Mouse (Mus musculus) neutrophil, adult 5-6 weeks (primary cell): ENCODE data around the gene Flot1. TPM values are rescaled to one million over a fixed set of nuclear protein-coding genes. Genes with fewer than 3 reads are reported as not detected.

Source experiments
- ATAC-seq: fragments of 151-379, 151-347 bp; 2 replicates; pipeline ENCODE4 v1.8.0; 2017; ENCODE audit warnings: mild to moderate bottlenecking, moderate TSS enrichment; ENCODE audit not compliant: insufficient number of reproducible peaks, poor library complexity, low FRiP score, severe bottlenecking; ENCODE audit errors: extremely low read depth
- total RNA-seq: library from RNA; stranded (forward); fragments of 200-1000 nt; gene quantifications from 2 replicates; pipeline ENCODE4 v1.2.3, GENCODE M21; 2017

Gene Flot1
- total RNA-seq, 1 experiment from 2014 or later = 172 TPM

DNA sequence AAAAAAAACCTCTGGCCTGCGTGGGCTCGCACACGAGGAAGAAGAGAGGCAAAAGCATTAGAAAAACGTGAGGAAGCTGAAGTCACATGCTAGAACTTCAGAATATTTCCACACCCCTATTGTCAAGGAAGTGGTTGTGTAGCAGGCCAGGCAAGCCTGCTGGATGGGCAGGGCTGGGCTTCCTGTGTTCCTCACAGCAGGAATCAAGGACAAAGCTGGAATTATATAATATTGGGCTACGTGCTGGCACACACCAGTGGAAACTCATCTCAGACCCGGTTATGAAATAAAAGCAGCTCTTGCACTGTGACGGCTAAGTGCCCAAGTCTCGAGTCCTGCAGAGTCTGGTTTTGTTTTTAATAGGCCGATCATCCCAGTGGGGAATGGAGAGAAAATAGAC, 15.0 kb upstream of the Flot1 start:
- no peak for ATAC-seq

DNA sequence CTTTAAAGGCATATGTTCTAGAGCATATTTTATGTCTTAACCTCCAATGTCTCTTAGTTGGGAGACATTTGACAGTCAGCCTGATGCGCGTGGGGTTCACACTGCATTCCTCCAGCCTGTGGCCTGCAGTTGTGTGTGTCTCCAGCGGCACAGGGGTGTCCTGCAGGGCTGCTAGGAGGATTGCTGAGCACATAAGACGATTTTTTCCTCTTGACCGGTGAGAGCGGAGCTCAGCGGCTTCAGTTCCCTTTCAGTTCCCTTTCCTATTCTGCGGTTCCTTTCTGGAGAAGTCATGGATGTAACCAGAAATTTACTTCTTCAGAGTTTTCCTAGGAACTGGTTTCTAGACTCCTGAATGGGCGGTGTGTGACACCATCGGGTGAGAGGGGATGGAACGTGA, 13.6 kb upstream of the Flot1 start:
- ATAC-seq = no peak

DNA sequence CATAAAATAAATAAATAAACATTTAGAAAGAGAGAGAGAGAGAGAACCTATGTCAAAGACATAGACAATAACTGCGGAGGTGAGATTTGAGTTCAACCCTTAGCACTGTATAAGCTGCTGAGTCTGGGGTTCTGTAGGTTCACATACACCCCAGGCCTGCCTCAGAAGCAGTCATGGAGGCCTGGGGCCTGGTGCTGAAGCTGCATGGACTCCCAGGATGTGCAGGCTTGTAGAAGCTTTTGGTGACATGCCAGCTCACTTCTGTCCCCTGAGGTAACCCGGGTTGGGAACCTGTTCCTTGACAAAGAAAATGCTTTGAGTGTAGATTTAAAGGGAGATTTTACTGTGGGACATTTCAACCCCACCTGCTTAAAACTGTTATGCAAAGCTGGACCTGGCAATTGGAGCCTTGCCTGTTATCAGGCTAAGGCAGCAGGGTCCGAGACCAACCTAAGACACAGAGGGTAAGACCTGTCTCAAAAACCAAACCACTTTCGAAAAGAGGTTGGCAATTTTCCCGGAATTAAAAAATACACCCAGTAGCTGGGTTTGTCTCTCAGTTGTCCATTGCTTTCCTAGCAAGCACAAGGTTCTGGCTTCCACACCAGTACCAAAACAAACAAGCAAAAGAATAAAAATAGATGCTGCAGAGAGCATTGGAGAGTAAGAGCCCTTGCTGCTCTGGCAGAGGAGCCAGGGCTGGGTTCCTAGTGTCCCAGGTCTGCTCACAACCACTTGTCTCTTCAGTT, 12.0 kb upstream of the Flot1 start:
- no peak for ATAC-seq

DNA sequence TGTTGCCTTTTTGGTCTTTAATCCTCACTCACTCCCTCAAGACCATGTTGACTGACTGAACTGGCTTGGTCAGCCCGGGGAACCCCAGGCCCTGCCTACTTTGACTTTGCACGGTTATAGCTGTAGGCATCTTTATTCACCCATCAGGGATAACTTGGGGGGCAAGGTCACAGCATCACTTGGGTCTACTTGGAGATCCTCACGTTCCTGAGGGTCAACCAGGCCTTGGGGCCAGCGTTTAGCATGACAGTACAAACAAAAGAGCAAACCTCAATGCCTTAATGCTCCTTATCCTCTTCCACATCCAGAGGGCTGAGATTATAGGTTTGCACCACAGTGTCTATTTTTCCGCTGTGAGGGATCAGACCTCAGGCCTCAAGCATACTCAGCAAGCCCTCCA, 10.7 kb upstream of the Flot1 start:
- no peak for ATAC-seq

DNA sequence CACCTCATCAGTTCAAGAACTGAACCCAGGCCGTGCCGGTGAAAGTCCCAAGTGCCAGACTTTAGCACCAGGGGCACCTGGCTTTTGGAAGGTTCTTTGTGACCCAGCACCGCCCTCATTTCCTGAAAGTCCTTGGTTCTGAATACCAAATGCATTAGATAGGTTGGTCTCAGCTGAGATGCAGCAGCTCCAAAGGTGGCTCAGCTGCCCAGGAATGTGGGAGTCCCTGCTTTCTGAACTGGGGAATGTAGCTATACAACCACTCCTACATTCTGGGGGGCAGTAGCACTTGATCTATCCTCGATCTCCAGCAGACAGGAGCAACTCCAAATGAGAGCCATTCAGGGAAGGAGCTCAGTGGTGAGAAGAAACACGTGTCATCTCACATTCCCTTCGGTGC, 10.3 kb upstream of the Flot1 start:
- ATAC-seq = no peak

DNA sequence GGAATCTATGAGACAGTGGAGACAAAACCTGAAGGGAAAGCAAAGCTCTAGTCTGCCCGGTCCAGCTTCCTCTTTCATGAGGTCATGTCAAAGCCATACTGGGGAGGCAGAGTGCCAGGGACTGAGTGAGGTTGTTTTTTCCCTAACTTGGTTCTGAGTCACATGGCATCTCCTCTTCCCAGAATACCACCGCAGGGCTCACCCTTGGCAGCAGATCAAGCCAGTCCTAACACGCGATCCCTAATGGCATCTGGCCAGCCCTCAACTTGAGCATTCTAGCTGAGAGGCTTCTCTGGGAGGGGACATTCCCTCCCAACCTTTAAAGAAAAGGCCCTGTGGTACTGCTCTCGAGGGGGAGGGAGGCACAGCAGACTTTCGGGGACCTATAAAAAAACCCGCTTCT, 9.8 kb upstream of the Flot1 start:
- 0 out of 2 replicates have a peak, but pooled peaks have one; percentile 53 for ATAC-seq

DNA sequence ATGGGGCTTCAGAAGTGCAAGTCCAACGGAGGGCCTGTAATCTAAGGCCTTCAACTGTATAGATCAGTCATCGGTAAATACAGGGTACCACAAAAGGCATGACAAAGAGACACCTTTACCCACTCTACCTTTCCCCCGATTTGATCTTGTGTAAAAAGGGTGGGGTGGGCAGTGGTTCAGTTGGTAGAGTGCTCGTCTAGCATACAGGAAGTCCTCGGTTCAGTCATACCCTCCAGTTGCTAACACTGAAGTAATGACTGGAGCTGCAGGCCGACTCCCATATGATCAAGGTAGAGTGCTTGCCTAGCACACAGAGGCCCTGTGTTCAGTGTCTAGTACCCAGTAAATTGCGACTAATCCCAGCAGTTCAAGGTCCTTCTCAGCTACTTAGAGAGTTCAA, 9.4 kb upstream of the Flot1 start:
- peak; percentile 24; the same call in 1 of the 2 replicates for ATAC-seq

DNA sequence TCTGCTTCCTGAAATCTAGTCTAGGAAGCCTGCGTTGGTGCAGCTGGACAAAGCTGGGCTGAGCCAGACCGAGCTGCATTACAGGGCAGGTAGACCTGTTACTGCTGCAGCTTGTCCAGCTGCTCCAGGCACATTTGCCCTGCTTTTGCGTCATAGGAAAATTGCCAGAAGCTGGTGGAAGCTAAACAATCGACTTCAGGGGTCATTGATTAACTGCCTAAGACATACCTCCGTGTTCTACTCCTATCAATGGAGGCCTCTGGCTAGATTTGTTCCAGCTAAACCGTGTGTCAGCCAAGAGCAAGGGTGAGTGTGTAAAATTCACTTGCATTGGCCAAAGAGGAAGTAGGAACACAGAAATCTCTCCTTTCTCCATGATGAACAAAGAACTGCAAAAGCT, 8.4 kb upstream of the Flot1 start:
- no peak for ATAC-seq

DNA sequence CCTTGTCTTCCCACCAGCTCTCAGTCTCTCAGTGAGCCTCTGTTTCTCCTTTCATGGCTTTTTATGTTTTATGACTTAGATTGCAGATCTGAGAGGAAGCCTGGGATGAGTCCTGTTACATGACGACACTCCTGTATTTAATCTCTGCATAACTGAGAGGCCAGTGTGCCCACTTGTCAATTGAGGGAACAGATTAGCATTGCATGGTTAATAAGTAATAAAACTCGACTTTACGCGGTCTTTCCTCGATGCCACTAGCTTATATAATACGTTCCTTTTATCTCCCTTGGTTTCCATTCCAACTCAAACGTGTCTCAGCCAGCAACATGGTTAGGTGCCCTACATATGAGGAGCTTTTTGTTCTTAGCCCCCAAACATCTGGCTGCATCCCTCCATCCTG, 7.2 kb upstream of the Flot1 start:
- no peak for ATAC-seq

DNA sequence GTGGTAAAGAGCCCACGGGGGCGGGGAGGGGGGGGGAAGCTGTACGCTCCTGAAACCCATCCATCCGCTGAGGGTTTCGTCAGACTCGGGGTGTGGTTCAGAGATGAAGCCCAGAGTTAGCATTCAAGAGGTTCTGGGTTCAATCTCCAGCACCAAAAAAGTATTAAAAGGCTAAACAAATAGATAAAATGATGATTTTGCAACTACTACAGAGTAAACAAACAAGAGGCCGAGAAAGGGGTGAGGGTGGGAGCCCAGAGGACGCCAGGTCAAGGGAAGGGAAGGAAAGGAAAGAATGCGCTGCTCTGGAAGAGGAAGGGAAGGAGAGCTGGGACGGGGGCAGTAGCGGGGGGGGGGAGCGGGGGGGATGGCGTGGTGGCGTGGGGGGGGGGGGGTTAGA, 6.3 kb upstream of the Flot1 start:
- ATAC-seq = no peak

DNA sequence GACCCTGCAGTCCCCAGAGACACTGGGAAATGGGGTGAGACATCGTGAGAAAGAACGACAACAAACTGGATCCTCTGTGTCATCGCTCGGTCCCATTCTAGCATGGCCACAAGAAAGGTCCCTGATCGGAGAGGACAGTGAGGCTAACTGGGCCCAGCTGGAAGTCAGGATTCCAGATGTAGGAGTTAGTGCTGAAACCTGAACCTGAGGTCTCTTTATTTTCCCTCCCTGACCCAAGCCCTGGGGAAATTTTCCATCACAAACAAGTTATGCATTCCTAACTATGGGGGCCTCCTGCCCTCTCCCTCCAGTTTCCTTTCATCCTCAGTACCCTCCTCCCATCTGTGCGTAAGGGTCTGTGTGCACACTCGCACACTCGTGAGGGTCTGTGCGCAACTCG, 5.8 kb upstream of the Flot1 start:
- no peak for ATAC-seq

DNA sequence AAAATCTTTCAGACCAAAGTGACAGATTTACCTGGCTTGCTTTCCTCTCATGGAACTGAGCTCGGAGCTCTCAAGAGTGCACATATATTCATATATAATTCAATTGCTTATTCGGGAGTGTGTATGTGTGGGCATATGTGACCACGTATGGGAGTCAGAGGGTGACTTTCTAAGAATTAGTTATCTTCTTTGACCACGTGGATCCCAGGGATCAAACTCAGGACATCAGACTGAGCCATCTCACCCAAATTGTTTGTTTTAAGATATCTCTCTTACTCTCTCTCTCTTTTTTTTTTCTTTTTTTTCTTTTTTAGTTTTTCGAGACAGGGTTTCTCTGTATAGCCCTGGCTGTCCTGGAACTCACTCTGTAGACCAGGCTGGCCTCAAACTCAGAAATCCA, 2.9 kb upstream of the Flot1 start:
- no peak for ATAC-seq

DNA sequence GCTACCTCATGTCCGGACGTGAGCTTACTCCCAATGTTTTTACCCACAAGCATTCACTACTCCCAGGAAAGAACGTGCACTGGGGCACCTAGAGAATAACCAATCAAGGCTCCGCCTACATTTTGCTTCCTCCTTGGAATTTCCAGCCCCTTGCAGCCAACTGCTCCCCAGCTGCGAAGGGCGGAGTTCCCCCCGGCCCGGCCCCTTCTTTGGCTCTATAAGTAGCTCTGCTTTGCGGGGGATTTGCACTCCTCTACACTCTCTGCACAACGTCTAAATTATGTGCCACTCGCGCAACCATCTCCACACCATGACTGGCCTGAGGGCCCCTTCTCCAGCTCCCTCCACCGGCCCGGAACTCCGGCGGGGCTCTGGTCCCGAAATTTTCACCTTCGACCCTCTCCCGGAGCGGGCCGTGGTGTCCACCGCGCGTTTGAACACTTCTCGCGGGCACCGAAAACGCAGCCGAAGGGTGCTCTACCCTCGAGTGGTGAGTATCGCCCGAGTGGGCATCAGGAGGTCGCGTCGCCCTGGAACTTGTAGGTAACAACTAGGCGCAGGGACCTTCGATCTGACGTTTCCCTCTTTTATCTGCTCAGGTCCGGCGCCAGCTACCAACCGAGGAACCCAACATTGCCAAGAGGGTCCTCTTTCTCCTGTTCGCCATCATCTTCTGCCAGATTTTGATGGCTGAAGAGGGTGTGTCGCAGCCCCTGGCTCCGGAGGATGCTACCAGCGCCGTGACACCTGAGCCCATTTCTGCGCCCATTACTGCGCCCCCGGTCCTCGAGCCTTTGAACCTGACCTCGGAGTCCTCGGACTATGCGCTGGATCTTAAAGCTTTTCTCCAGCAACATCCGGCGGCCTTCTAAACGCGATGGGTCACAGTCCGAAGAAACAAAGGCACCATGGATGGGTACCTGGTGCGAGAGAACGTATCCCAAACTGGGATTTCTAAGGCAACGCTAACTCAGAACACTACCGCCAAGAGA, 1.3 kb upstream of the Flot1 start, which contains the start of gene Ier3:
Ier3 (plus strand) TSS at position 246 of the 992 bp plus-strand sequence.
- peak; percentile 40 for ATAC-seq

DNA sequence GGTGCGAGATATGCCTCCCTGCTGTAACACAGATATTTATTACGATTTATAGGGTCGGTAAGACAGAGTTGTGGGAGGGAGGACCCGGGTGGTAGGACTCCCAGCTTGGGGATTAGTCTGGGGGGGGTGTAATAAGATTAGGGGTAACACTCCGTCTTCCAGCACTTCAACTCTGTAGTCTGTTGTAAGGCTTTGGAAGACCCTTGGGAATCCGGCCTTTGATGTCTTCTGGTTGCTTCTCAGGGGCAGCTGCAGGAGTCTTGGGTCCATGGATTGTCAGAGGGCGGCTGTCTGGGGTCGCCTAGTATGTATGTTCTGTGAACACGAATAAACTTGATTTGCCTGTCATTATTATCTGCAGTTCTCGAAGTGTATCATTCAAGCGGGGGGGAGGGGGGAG, 466 bp upstream of the Flot1 start:
- ATAC-seq = no peak

DNA sequence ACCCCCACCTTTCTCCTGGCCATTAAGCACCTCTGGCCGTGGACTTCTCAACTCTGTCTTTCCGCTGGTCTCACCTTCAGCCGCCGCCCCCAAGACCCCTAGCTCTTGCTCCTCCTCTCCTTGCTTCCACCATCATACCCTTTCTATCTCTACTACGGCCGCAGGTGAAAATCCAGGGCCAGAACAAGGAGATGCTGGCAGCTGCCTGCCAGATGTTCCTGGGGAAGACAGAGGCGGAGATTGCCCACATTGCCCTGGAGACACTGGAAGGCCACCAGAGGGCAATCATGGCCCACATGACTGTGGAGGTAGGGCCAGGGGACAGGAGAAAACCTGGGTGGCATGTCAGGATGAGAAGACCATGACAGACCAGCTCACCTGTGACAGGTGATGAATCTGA, 1.4 kb downstream of the Flot1 start:
- no peak for ATAC-seq

DNA sequence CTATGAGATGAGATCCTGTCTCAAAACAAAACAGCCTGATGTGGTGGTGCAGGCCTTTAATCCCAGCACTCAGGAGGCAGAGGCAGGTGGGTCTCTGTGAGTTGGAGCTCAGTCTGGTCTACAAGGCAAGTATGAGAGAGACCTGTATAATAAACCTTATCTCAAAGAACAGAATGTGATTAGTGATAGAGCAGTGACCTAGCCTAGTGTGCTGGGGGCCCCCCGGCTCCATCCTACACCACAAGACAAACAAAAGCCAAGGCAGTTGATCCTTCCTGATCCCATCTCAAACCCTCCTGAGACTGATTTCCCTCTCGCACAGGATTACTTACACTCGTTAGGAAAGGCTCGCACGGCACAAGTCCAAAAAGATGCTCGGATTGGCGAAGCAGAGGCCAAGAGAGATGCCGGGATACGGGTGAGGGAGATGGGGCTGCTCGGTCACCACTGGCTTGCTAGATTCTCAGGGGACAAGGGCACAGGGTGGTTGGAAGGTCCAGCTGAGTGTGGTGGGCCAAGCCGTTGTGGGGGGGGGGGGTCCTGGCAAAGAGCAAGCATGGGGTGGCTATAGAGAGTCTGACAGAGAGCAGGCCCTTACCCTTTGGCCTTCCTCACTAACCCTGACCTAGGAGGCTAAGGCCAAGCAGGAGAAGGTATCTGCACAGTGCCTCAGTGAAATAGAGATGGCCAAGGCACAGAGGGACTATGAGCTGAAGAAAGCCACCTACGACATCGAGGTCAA, 2.2 kb downstream of the Flot1 start:
- no peak for ATAC-seq

DNA sequence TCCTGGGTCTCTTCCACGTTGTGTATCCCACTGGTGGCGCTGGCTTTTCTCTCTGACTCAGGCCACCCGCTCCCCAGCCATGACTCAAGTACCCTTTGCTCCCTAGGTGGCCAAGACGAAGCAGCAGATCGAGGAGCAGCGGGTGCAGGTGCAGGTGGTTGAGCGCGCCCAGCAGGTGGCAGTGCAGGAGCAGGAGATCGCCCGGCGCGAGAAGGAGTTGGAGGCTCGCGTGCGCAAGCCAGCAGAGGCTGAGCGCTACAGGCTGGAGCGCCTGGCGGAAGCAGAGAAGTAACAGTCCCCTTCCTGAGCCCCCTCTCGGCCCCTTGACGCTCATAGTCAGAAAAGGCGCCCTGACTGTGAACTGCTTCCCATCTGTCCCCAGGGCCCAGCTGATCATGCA, 6.7 kb downstream of the Flot1 start:
- peak; percentile 94 for ATAC-seq

DNA sequence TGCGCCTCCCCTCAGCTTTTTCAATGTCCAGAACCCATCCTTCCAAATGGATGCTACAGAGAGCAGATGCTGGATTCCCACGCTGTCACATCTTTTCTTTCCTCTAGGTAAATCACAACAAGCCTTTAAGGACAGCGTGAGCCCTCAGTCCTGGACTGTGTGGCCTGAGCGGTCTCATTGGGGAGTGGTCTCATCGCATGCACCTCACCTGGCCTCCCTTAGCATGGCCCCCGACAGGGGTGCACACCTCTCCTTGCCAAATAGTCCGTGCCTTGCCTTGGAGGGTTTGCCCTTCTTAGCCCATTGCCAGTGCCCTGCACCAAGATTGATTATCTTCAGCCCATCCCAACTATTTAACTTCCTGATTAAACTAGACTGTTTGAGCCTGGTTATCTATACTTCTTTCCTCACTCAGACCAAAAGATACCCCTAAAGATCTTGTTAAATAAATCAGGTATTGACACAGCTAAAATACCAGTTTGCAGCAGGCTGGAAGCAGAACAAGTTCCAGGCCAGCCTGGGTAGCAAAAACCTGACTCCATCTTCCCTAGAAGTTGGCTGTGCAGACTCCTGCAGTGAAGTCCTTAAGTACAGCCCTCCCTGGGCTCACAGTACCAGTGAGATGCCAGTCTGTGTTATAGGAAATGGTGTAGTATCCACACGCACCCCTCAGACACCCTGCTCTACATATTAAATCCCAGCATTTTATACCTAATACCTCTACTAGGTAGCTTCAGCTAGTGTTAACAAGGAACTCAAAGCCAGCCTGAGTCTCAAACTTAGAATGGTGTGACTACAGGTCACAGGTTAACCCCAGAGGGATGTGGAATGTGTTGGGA, 9.6 kb downstream of the Flot1 start:
- no peak for ATAC-seq
